Mouse (Mus musculus) left cerebral cortex, postnatal 25 days (tissue): ENCODE measurements at regions not wholly inside any gene's neighbourhood (a gene's known extent, or its start where the extent isn't known, plus 50 kb on each side); places are given as distances from the start of the nearest gene placed in this dataset.
A peak's percentile ranks its signal among the peaks of the same experiment; 100 is the strongest.

Experiments used
- DNase-seq, 2 experiments: peaks; one replicate each; pipeline ENCODE4 v3.0.0; 2022; ENCODE audit warnings: low spot score in 2 of 2, mixed read lengths in 1 of 2
- intact Hi-C: fragments of 180-260 bp; cut with DNase I; formaldehyde crosslinking; loops from one replicate; pipeline ENCODE4 v1.15.1; 2025

GRCm38 (mm10) chr3:121869694-121870093 lies 54.6 kb upstream of the Abcd3 start:
- peak in 1 of 2 experiments; percentile 46 for DNase-seq

GRCm38 (mm10) chr3:121867301-121867700 lies 52.2 kb upstream of the Abcd3 start:
- DNase-seq = no peak
- intact Hi-C loops = no loop called here

More at GRCm38 (mm10) chr3:121869694-121870093, 54.6 kb upstream of the Abcd3 start:
- intact Hi-C loops = loop anchor here (5.0 to 10.0 kb wide), 2 partner anchors 92 to 335 kb away; partner anchors contain the start of gene Slc44a3

- intact Hi-C loops = no loop called here
- DNase-seq = no peak
Observed at GRCm38 (mm10) chr3:121864734-121865445, 49.8 kb upstream of the Abcd3 start.
